Mouse (Mus musculus): Measurements from ENCODE around the gene Gtf2f2.

- TF ChIP-seq POLR2A (IDR thresholded peaks at IDR 0.05; ENCODE audit: control insufficient read depth, low read depth, low read length) (no peak), CTCF (IDR thresholded peaks at IDR 0.05; ENCODE audit: control insufficient read depth, insufficient read depth, insufficient replicate concordance, low read depth, low read length) (no peak)
These were observed 46.2 kb downstream of the Gtf2f2 start for GRCm38 (mm10) chr14:75964433-75964832.
